Mouse (Mus musculus) E14TG2a.4 (cell line): ENCODE data around the gene Rab31.
A peak's percentile ranks its signal among the peaks of the same experiment; 100 is the strongest.

Source experiments
- H3K27me3 ChIP-seq: 2 replicates; pipeline ENCODE4 v1.6.1; 2014; ENCODE audit warnings: low read length, control low read depth; ENCODE audit not compliant: insufficient read depth
- H3K36me3 ChIP-seq: 2 replicates; pipeline ENCODE4 v1.6.1; 2014; ENCODE audit warnings: low read length, control low read depth; ENCODE audit not compliant: insufficient read depth
- H3K4me1 ChIP-seq: replicated peaks from 2 replicates; pipeline ENCODE4 v1.6.1; 2014; ENCODE audit warnings: low read depth, low read length, control low read depth
- H3K4me3 ChIP-seq: replicated peaks from 2 replicates; pipeline ENCODE4 v1.5.1; 2014; ENCODE audit warnings: mild to moderate bottlenecking, low read length
- H3K9me3 ChIP-seq: 2 replicates; pipeline ENCODE4 v1.6.1; 2014; ENCODE audit warnings: low read length, control low read depth
- CTCF ChIP-seq: conservative IDR thresholded peaks from 2 replicates; pipeline ENCODE4 v1.5.1; 2014; ENCODE audit warnings: low read length
- NANOG ChIP-seq: IDR thresholded peaks from 2 replicates; pipeline ENCODE4 v1.6.1; 2014; ENCODE audit warnings: borderline replicate concordance, low read length, mixed read lengths
- POU5F1 ChIP-seq: IDR thresholded peaks from 2 replicates; pipeline ENCODE4 v1.6.1; 2014; ENCODE audit warnings: low read length, borderline replicate concordance

Gene Rab31

GRCm38 (mm10) chr17:65798446-65798845, 25.9 kb upstream of the Rab31 start:
- no peak overlapping the region for H3K4me3 ChIP-seq
- peaks cover 28% of the 10 kb centered on the region for H3K36me3 ChIP-seq
- no peaks in the 10 kb centered on the region for H3K9me3 ChIP-seq
- H3K27me3 ChIP-seq, result no peaks in the 10 kb centered on the region
- TF ChIP-seq POU5F1 (no peak), CTCF (no peak), NANOG (no peak)
- H3K4me1 ChIP-seq, result peaks cover 67% of the 10 kb centered on the region

- Histone ChIP-seq H3K9me3 (no peaks in the 10 kb centered on the region), H3K36me3 (peaks cover 27% of the 10 kb centered on the region), H3K27me3 (no peaks in the 10 kb centered on the region), H3K4me3 (no peak overlapping the region), H3K4me1 (peaks cover 62% of the 10 kb centered on the region)
- TF ChIP-seq POU5F1 (no peak), CTCF (no peak), NANOG (no peak)
Measured at GRCm38 (mm10) chr17:65796056-65796455, 23.5 kb upstream of the Rab31 start.

GRCm38 (mm10) chr17:65794096-65794850, 21.7 kb upstream of the Rab31 start:
- Histone ChIP-seq H3K27me3 (no peaks in the 10 kb centered on the region), H3K9me3 (no peaks in the 10 kb centered on the region), H3K4me1 (peaks cover 70% of the 10 kb centered on the region), H3K36me3 (peaks cover 29% of the 10 kb centered on the region), H3K4me3 (no peak overlapping the region)
- TF ChIP-seq POU5F1 (no peak), NANOG (no peak), CTCF (no peak)

- Histone ChIP-seq H3K27me3 (no peaks in the 10 kb centered on the region), H3K4me1 (peaks cover 74% of the 10 kb centered on the region), H3K36me3 (peaks cover 29% of the 10 kb centered on the region), H3K4me3 (no peak overlapping the region), H3K9me3 (no peaks in the 10 kb centered on the region)
- no peak for TF ChIP-seq POU5F1
- no peak for TF ChIP-seq CTCF
- TF ChIP-seq NANOG, result no peak
Measured at GRCm38 (mm10) chr17:65793307-65793930, 20.9 kb upstream of the Rab31 start.

- no peaks in the 10 kb centered on the region for H3K9me3 ChIP-seq
- no peak overlapping the region for H3K4me3 ChIP-seq
- TF ChIP-seq NANOG (no peak), CTCF (no peak), POU5F1 (no peak)
- no peaks in the 10 kb centered on the region for H3K27me3 ChIP-seq
- H3K36me3 ChIP-seq, result peaks cover 46% of the 10 kb centered on the region
- H3K4me1 ChIP-seq, result peaks cover 75% of the 10 kb centered on the region
Measured at GRCm38 (mm10) chr17:65791161-65791560, 18.6 kb upstream of the Rab31 start.

- H3K4me1 ChIP-seq, result peaks cover 76% of the 10 kb centered on the region
- TF ChIP-seq NANOG, result no peak
- TF ChIP-seq CTCF, result no peak
- TF ChIP-seq POU5F1, result no peak
Measured at GRCm38 (mm10) chr17:65789576-65789975, 17.0 kb upstream of the Rab31 start.

GRCm38 (mm10) chr17:65788542-65789291, 16.2 kb upstream of the Rab31 start:
- Histone ChIP-seq H3K27me3 (no peaks in the 10 kb centered on the region), H3K36me3 (peaks cover 46% of the 10 kb centered on the region), H3K4me1 (peaks cover 76% of the 10 kb centered on the region), H3K4me3 (no peak overlapping the region), H3K9me3 (no peaks in the 10 kb centered on the region)
- TF ChIP-seq POU5F1, result no peak
- no peak for TF ChIP-seq NANOG

More at GRCm38 (mm10) chr17:65789576-65789975, 17.0 kb upstream of the Rab31 start:
- H3K4me3 ChIP-seq, result no peak overlapping the region
- H3K36me3 ChIP-seq, result peaks cover 48% of the 10 kb centered on the region
- H3K27me3 ChIP-seq, result no peaks in the 10 kb centered on the region
- H3K9me3 ChIP-seq, result no peaks in the 10 kb centered on the region

- TF ChIP-seq CTCF, result no peak
- TF ChIP-seq NANOG, result no peak
- no peak for TF ChIP-seq POU5F1
- Histone ChIP-seq H3K27me3 (no peaks in the 10 kb centered on the region), H3K4me3 (no peak overlapping the region), H3K4me1 (peaks cover 70% of the 10 kb centered on the region), H3K36me3 (peaks cover 46% of the 10 kb centered on the region), H3K9me3 (no peaks in the 10 kb centered on the region)
Measured at GRCm38 (mm10) chr17:65787261-65787660, 14.7 kb upstream of the Rab31 start.

- Histone ChIP-seq H3K4me3 (no peak overlapping the region), H3K36me3 (peaks cover 39% of the 10 kb centered on the region), H3K9me3 (no peaks in the 10 kb centered on the region), H3K27me3 (no peaks in the 10 kb centered on the region), H3K4me1 (peaks cover 75% of the 10 kb centered on the region)
- TF ChIP-seq CTCF, result peak; percentile 33
- no peak for TF ChIP-seq POU5F1
Measured at GRCm38 (mm10) chr17:65786225-65786624, 13.7 kb upstream of the Rab31 start.
